Mouse (Mus musculus) MN1 (cell line): ENCODE data around the gene Slc16a13.
"Not testable (repeated sequence)": the region's sequence is repeated elsewhere in the genome, so short reads cannot be mapped to it uniquely, and the experiment has no call there.

ENCODE experiments used
- DNase-seq: peaks from one replicate; pipeline ENCODE4 v3.0.0-alpha.2; 2016; ENCODE audit warnings: low spot score

Gene Slc16a13

DNA sequence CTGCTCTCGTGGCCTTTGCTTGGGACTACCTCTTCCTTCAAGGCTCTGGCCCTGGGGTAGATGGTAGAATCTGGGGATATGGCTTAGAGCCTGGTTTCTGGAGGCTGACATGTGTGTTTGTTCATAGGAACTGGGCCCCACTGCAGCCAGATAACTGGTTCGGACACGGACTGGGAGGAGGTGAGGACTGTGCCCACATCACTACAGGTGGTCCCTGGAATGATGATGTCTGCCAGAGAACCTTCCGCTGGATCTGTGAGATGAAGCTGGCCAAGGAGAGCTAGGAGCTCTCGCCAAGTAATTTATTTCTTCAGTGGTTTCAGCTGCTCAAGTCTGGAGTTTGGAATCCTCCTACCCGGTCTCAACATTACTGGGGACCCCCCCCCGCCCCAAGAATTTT lies 50.6 kb downstream of the Slc16a13 start:
- DNase-seq, result no peak

DNA sequence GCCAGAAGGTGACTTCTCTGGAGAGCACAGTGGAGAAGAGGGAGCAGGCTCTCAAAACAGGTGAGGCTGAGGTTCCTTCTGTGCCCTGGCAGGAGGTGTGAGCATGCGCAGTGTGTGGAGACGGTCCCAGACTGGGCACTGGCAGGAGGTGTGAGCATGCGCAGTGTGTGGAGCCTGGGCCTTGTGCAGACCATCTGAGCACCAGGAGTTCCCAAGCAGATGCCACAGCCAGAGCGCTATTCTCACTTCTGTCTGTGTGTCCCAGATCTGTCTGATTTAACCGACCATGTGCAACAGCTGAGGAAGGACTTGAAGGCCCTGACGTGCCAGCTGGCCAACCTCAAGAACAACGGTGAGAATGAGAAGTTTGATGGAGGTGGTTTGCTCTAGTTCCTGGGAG lies 51.4 kb downstream of the Slc16a13 start:
- DNase-seq, result not testable (repeated sequence)

DNA sequence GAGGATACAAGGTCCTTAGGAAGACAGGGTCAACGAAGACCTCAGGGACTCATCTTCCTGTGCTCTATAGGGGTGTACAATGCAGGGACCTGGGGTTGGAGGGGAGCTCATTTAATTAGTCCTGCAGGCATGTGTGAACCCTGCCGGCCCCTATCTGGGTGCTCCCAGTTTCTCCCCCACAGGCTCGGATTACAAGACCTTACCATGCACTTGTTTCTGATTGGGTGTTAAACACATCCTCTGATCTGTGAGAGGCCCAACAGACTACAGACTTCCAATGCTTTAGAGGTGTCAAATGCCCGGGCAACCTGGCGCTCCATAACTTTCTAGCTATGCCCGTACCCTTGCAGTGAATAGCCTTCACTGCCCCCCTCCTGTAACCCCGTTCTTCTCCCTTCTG lies 52.7 kb downstream of the Slc16a13 start:
- DNase-seq, result no peak
